Mouse (Mus musculus) kidney, adult 18-20 months (tissue): ENCODE results near the gene Sec13.

Experiments
- DNase-seq: peaks from one replicate; pipeline ENCODE4 v3.0.0; 2021

Sec13 gene

GRCm38 (mm10) chr6:113697222-113698205 is 43.0 kb downstream of the Sec13 start:
- no peak for DNase-seq

DNA sequence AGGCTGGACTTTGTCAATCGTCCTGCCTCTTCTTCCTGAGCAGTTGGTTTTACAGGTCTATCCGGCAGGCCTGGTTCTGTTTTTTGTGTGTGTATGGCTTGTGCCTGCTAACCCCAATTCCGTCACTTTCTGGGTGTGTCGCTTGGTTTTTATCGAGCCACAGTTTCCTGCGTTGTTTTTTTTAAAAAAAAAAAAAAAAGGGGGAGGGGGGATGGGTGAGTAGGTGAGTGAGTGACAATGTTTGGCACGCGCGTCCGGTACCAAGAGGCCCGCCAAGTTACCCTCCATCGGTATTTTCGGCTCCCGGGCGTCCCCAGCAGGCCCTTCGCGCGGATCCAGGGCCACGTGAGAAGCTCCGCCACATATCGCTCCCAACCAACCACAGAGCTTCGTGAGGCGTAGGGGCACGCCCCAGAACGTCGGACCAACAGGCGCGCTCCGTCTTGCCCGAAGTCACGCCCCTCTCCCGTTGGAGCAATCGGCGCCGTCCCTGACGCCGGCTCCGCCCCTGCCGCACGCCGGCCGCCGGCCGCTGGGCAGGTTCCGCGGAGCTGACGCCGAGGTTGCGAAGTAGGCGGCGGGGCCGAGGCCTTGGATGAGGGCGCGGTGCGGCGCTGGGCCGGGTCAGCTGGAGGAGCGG is 43.8 kb downstream of the Sec13 start, which contains the start of gene Tatdn2:
Tatdn2 (plus strand) TSS at position 469 of the 640 bp plus-strand sequence.
- DNase-seq, result peak; percentile 94

GRCm38 (mm10) chr6:113695766-113696355 is 44.7 kb downstream of the Sec13 start:
- no peak for DNase-seq

DNA sequence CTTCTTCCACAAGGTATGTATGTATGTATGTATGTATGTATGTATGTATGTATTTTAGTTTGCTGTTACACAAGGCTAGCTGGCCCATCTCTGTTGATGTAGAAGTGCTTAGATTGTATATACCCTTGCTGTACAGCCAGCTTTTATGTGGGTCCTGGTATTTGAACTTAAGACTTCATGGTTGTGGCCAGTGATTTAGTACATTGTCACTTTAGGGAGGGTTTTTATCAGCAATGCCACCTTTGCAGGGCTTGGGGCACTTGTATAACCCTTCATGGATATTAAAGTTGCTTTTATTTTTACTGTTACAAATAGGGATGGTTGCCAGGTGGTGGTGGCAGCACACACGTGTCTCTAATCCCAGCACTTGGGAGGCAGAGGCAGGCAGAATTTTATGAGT is 45.3 kb downstream of the Sec13 start:
- no peak for DNase-seq

GRCm38 (mm10) chr6:113693377-113693776 is 47.2 kb downstream of the Sec13 start:
- no peak for DNase-seq

DNA sequence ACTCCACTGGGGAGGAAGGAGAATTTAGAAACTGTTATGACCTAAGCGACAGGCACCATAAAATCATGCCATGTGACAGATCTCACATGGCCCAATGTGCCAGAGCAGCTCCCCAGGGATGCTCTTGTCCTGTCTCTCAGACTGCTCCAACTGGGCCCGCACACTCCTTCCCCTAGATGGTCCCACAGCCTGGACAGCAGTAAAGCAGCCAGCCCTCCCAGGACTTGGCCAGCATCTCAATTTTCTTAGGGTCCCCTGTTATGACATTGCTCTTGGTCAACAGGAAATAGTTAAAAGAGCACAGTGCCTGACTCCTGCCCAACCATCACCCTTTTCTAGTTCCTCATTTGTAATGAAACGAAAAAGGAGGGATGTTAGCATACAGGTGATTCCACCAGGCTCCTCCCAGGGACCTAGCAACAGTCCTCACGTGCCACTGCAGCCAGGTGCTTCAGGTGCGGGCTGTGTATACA is 47.8 kb downstream of the Sec13 start:
- DNase-seq, result no peak

DNA sequence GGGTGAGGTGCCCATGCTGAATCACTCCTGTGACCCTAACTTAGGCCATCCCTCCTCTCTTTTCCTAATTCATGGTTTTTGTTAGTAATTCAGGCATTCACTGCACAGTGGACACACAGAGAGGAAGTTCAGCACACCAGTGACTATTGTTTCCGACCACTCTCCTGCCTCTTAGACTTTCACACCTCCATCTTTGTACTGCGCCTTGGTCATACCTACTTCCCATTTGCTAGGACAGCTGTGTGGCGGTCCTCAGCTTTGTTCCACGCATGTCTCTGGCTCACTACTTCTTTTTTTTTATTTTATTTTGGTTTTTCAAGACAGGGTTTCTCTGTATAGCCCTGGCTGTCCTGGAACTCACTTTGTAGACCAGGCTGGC is 49.5 kb downstream of the Sec13 start:
- no peak for DNase-seq

- DNase-seq, result peak; percentile 83
Measured at GRCm38 (mm10) chr6:113690400-113691083, 50.0 kb downstream of the Sec13 start.

GRCm38 (mm10) chr6:113690008-113690399 is 50.5 kb downstream of the Sec13 start:
- DNase-seq, result peak; percentile 81

DNA sequence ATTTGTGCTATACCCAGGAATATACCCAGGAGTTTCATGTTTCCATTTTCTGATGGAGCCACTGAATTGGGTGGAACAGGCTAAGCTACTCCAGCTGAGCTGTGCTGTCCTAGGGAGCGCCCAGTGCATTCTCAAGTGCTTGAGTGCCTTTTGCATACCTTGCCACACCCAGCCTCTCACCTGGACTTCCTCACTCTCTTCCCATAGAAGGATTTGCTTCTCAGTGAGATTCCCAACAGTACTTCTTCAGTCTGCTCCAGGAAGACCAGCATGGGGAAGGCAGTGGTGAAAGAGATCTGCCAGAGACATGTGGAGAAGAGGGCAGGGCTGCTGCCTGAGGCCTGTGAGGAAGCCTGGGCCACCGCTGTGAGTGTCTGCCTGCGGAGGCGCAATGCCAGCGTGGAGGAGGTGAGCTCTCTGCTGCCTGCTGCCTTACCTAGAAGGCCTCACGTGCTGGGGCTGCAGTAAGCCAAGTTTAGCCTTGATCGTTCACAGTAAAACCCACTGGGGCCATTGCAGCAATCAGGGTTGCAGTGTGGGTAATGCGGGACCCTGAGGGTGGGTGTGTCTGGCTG is 53.9 kb downstream of the Sec13 start:
- no peak for DNase-seq

DNA sequence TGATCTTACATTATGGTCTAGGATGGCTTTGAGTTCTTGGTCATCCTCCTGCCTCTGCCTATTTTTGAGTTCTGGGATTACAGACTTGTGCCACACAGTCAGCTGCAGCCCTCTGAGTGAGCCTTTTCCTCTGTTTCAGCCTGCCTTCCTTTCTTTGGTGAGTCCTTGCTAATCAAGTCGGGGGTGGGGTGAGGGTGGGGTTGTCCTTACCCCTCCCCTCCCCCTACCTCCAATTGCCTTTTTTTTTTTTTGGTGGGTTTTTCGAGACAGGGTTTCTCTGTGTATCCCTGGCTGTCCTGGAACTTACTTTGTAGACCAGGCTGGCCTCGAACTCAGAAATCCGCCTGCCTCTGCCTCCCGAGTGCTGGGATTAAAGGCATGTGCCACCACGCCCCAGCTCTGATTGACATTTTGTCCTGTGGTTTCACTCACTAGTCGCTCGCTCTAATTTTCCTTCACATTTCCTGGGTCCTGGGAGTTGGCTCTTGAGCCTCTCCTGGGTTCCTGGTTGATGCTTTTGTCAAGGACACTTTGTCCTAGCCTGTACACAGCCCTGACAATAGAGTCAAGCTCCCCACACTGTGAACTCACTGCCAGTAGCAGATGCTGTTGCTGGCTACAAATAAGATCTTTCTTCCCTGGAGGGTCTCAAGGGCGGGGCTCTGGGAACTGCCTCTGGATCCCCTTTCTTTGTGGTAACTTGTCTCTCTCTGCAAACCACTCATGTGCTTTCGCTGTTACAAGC is 57.3 kb downstream of the Sec13 start:
- DNase-seq, result no peak

- DNase-seq, result peak; percentile 91
Measured at GRCm38 (mm10) chr6:113681271-113681670, 59.3 kb downstream of the Sec13 start.

DNA sequence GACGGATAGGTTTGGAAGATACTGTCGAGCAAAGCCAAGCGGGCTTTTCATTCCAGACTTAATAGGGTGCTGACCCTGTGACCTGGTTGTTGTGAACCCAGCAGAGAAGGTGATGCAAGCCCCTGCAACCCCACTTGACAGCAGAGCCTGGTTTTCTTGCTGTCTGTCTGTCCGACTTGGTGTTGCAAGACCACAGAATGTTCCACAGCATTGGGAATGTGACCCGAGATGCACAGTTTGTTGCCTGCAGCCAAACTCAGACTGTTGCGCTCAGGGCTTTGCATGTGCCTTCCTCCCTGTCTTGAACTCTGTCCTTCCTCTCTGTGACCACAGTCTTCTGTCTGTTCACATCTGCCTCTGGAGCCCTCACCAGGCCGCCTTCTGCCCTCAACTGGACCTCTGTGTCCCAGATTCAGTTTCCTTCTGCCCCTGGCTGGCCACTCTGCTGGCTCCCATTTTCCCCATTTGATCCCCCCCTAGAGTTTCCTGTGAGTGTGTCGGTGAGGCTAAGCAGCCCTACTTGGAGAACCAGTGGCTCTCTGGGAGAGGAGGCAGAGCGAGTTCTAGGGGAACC is 60.5 kb downstream of the Sec13 start:
- DNase-seq, result no peak

- no peak for DNase-seq
Measured at GRCm38 (mm10) chr6:113678246-113679012, 62.1 kb downstream of the Sec13 start.
